Mouse (Mus musculus): ENCODE data around the gene Itpr1. TPM values are rescaled to one million over a fixed set of nuclear protein-coding genes. Genes with fewer than 3 reads are reported as not detected.

Gene Itpr1
- polyA plus RNA-seq, 1 experiment = 42.5 TPM

GRCm38 (mm10) chr6:108436608-108437007 lies 223.7 kb downstream of the Itpr1 start:
- H3K9ac ChIP-seq (ENCODE audit: low read depth, poor library complexity, severe bottlenecking) = no peak overlapping the region
- H3K27me3 ChIP-seq (ENCODE audit: control insufficient read depth, insufficient read depth, low read length, poor library complexity, severe bottlenecking) = no peaks in the 10 kb centered on the region
- no peaks in the 10 kb centered on the region for H3K4me1 ChIP-seq (ENCODE audit: control insufficient read depth, insufficient read depth, low read length)
- H3K27ac ChIP-seq (ENCODE audit: insufficient read depth, low read length) = no peak overlapping the region
- no peak overlapping the region for H3K4me3 ChIP-seq (ENCODE audit: low read depth, low read length)
- TF ChIP-seq CTCF (IDR thresholded peaks at IDR 0.05; ENCODE audit: low read depth, low read length) (no peak), POLR2A (IDR thresholded peaks at IDR 0.05; ENCODE audit: insufficient read depth, low read length) (no peak), EP300 (IDR thresholded peaks at IDR 0.05; ENCODE audit: insufficient read depth, low read depth, low read length) (no peak)
- H3K9me3 ChIP-seq (replicated peaks; ENCODE audit: control insufficient read depth, insufficient read depth, low read length, poor library complexity, severe bottlenecking) = peaks cover 7% of the 10 kb centered on the region
- H3K36me3 ChIP-seq (ENCODE audit: control insufficient read depth, insufficient read depth, low read length, poor library complexity, severe bottlenecking) = peaks cover 4% of the 10 kb centered on the region; the same call in 1 of the 2 replicates

- Histone ChIP-seq H3K4me1 (ENCODE audit: control insufficient read depth, insufficient read depth, low read length) (no peaks in the 10 kb centered on the region), H3K4me3 (ENCODE audit: low read depth, low read length) (no peak overlapping the region), H3K9ac (ENCODE audit: low read depth, poor library complexity, severe bottlenecking) (no peak overlapping the region), H3K27me3 (ENCODE audit: control insufficient read depth, insufficient read depth, low read length, poor library complexity, severe bottlenecking) (no peaks in the 10 kb centered on the region), H3K27ac (ENCODE audit: insufficient read depth, low read length) (no peak overlapping the region), H3K36me3 (ENCODE audit: control insufficient read depth, insufficient read depth, low read length, poor library complexity, severe bottlenecking) (peaks cover 4% of the 10 kb centered on the region; the same call in 1 of the 2 replicates), H3K9me3 (replicated peaks; ENCODE audit: control insufficient read depth, insufficient read depth, low read length, poor library complexity, severe bottlenecking) (peaks cover 16% of the 10 kb centered on the region)
- TF ChIP-seq POLR2A (IDR thresholded peaks at IDR 0.05; ENCODE audit: insufficient read depth, low read length) = no peak
- no peak for TF ChIP-seq CTCF (IDR thresholded peaks at IDR 0.05; ENCODE audit: low read depth, low read length)
- TF ChIP-seq EP300 (IDR thresholded peaks at IDR 0.05; ENCODE audit: insufficient read depth, low read depth, low read length) = no peak
Measured at GRCm38 (mm10) chr6:108441290-108441689, 228.4 kb downstream of the Itpr1 start.

DNA sequence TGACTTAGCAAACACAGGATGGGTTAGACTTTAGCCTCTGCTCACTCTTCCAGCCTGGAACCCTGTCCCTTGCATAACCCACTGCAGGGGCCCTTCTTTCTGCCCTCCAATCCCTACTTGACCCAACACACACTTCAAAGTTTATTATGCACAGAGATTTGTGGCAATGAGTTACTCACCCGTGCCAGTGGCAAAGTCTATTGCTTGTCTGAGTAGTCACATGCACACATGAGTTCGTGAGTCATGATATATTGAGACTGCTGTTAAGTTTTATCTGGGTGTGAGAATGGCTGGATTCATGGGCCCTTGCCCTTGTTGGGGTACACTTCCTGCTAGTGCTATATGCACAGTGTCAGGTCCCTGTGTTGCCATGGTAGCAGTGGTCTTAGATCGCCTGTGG lies 229.4 kb downstream of the Itpr1 start:
- no peak overlapping the region for H3K9ac ChIP-seq (ENCODE audit: low read depth, poor library complexity, severe bottlenecking)
- H3K9me3 ChIP-seq (replicated peaks; ENCODE audit: control insufficient read depth, insufficient read depth, low read length, poor library complexity, severe bottlenecking) = peaks cover 16% of the 10 kb centered on the region
- H3K27me3 ChIP-seq (ENCODE audit: control insufficient read depth, insufficient read depth, low read length, poor library complexity, severe bottlenecking) = no peaks in the 10 kb centered on the region
- H3K4me1 ChIP-seq (ENCODE audit: control insufficient read depth, insufficient read depth, low read length) = peaks cover under 1% of the 10 kb centered on the region
- H3K4me3 ChIP-seq (ENCODE audit: low read depth, low read length) = no peak overlapping the region
- H3K36me3 ChIP-seq (ENCODE audit: control insufficient read depth, insufficient read depth, low read length, poor library complexity, severe bottlenecking) = peaks cover 4% of the 10 kb centered on the region; the same call in 1 of the 2 replicates
- TF ChIP-seq CTCF (IDR thresholded peaks at IDR 0.05; ENCODE audit: low read depth, low read length) (no peak), EP300 (IDR thresholded peaks at IDR 0.05; ENCODE audit: insufficient read depth, low read depth, low read length) (no peak), POLR2A (IDR thresholded peaks at IDR 0.05; ENCODE audit: insufficient read depth, low read length) (no peak)
- H3K27ac ChIP-seq (ENCODE audit: insufficient read depth, low read length) = no peak overlapping the region

DNA sequence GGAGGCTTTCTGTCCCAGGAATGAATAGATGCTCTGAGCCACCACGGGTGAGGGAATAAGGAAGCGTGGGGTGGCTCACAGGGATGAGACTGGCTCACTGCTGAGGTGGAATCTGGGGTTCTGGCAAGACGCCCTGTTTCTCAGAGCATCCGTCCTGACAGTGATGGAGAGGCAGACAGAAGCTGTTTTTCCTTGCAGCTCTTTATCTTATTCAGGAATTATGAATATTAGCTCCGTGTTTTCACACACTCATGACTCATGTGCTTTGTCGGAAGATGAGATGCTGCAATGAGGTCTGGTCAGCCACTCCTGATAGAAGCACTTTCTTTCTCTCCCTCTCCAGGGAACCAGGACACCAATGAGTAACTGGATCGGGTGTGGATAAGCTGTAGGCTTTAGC lies 231.5 kb downstream of the Itpr1 start:
- Histone ChIP-seq H3K27me3 (ENCODE audit: control insufficient read depth, insufficient read depth, low read length, poor library complexity, severe bottlenecking) (no peaks in the 10 kb centered on the region), H3K27ac (ENCODE audit: insufficient read depth, low read length) (no peak overlapping the region), H3K4me3 (ENCODE audit: low read depth, low read length) (no peak overlapping the region), H3K9me3 (replicated peaks; ENCODE audit: control insufficient read depth, insufficient read depth, low read length, poor library complexity, severe bottlenecking) (peaks cover 16% of the 10 kb centered on the region), H3K4me1 (ENCODE audit: control insufficient read depth, insufficient read depth, low read length) (peaks cover 2% of the 10 kb centered on the region), H3K36me3 (ENCODE audit: control insufficient read depth, insufficient read depth, low read length, poor library complexity, severe bottlenecking) (peaks cover 4% of the 10 kb centered on the region; the same call in 1 of the 2 replicates), H3K9ac (ENCODE audit: low read depth, poor library complexity, severe bottlenecking) (no peak overlapping the region)
- no peak for TF ChIP-seq EP300 (IDR thresholded peaks at IDR 0.05; ENCODE audit: insufficient read depth, low read depth, low read length)
- no peak for TF ChIP-seq CTCF (IDR thresholded peaks at IDR 0.05; ENCODE audit: low read depth, low read length)
- TF ChIP-seq POLR2A (IDR thresholded peaks at IDR 0.05; ENCODE audit: insufficient read depth, low read length) = no peak

DNA sequence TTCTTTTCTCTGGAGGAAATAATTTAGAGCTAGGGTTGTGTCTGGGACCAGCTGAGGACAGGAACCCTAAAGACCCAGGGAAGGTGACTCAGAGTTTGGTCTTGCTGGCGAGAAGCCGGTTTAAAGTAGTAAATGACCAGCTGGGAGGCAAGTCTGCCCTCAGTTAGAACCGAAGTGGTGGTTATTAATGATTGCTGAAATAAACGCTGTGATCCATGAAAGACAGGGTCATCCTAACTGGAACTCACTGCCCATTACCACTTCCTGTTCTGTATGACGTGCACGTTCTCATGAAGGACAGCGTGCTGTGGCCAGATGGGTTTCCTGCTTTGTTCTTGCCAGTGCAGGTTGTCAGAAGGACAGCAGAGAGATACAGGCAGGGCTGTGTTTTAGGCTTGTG lies 232.1 kb downstream of the Itpr1 start:
- H3K9ac ChIP-seq (ENCODE audit: low read depth, poor library complexity, severe bottlenecking) = no peak overlapping the region
- H3K4me1 ChIP-seq (ENCODE audit: control insufficient read depth, insufficient read depth, low read length) = peaks cover 2% of the 10 kb centered on the region
- H3K4me3 ChIP-seq (ENCODE audit: low read depth, low read length) = no peak overlapping the region
- H3K36me3 ChIP-seq (ENCODE audit: control insufficient read depth, insufficient read depth, low read length, poor library complexity, severe bottlenecking) = peaks cover 4% of the 10 kb centered on the region; the same call in 1 of the 2 replicates
- no peak overlapping the region for H3K27ac ChIP-seq (ENCODE audit: insufficient read depth, low read length)
- peaks cover 16% of the 10 kb centered on the region for H3K9me3 ChIP-seq (replicated peaks; ENCODE audit: control insufficient read depth, insufficient read depth, low read length, poor library complexity, severe bottlenecking)
- no peaks in the 10 kb centered on the region for H3K27me3 ChIP-seq (ENCODE audit: control insufficient read depth, insufficient read depth, low read length, poor library complexity, severe bottlenecking)
- TF ChIP-seq CTCF (IDR thresholded peaks at IDR 0.05; ENCODE audit: low read depth, low read length) (no peak), POLR2A (IDR thresholded peaks at IDR 0.05; ENCODE audit: insufficient read depth, low read length) (no peak), EP300 (IDR thresholded peaks at IDR 0.05; ENCODE audit: insufficient read depth, low read depth, low read length) (no peak)

- no peaks in the 10 kb centered on the region for H3K36me3 ChIP-seq (ENCODE audit: control insufficient read depth, insufficient read depth, low read length, poor library complexity, severe bottlenecking)
- TF ChIP-seq POLR2A (IDR thresholded peaks at IDR 0.05; ENCODE audit: insufficient read depth, low read length) (no peak), EP300 (IDR thresholded peaks at IDR 0.05; ENCODE audit: insufficient read depth, low read depth, low read length) (no peak), CTCF (IDR thresholded peaks at IDR 0.05; ENCODE audit: low read depth, low read length) (no peak)
- peaks cover 8% of the 10 kb centered on the region for H3K9me3 ChIP-seq (replicated peaks; ENCODE audit: control insufficient read depth, insufficient read depth, low read length, poor library complexity, severe bottlenecking)
- H3K9ac ChIP-seq (ENCODE audit: low read depth, poor library complexity, severe bottlenecking) = no peak overlapping the region
- H3K27ac ChIP-seq (ENCODE audit: insufficient read depth, low read length) = no peak overlapping the region
- no peaks in the 10 kb centered on the region for H3K27me3 ChIP-seq (ENCODE audit: control insufficient read depth, insufficient read depth, low read length, poor library complexity, severe bottlenecking)
- H3K4me1 ChIP-seq (ENCODE audit: control insufficient read depth, insufficient read depth, low read length) = peaks cover 2% of the 10 kb centered on the region
- H3K4me3 ChIP-seq (ENCODE audit: low read depth, low read length) = no peak overlapping the region
Measured at GRCm38 (mm10) chr6:108446766-108447165, 233.9 kb downstream of the Itpr1 start.

Data from ES-Bruce4 (cell line).